Mouse (Mus musculus): ENCODE results near the gene Ttyh2. TPM values are rescaled to one million over a fixed set of nuclear protein-coding genes. Genes with fewer than 3 reads are reported as not detected.

Ttyh2 gene
- polyA plus RNA-seq, 1 experiment: 33.1 TPM

GRCm38 (mm10) chr11:114683722-114684621 lies 8.7 kb downstream of the Ttyh2 start:
- Histone ChIP-seq H3K4me1 (ENCODE audit: control insufficient read depth, insufficient read depth, low read length) (no peaks in the 10 kb centered on the region), H3K4me3 (ENCODE audit: insufficient read depth, low read length) (no peak overlapping the region), H3K27ac (ENCODE audit: insufficient read depth, low read length) (no peak overlapping the region)
- no peak for TF ChIP-seq CTCF (IDR thresholded peaks at IDR 0.05; ENCODE audit: extremely low read depth, insufficient read depth, low read length)

DNA sequence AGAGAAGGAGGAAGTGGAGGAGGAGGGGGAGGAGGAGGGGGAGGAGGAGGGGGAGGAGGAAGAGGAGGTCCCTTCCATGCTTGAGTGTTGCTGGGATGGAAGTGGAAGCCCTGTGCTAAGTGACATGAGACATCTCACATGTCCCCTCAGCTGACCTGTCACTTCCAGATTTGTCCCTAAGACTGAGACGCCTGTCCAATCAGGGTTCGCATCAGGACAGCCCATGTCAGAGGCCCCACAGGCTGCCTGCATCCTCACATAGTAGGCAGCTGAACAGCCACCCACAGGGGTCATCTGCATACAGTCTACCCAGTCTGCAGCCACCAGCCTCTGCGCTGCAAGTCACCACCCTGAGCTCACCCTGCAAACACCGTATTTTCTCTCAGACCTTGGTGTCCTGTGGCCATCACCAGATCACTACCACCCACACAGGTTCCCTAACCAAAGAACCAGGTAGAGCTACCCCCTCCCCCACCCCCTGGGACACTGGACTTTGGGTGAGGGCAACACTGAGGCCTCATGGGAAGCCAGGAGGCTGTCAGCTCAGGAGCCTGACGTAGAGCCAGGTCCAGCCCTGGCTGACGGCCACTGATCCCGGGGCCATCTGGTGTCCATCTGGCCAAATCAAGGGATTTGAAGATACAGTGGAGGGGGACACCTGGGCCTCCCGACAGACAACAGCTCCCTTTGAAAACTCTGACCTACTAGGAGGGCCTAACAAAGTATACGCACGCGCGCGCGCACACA lies 9.6 kb downstream of the Ttyh2 start:
- Histone ChIP-seq H3K4me3 (ENCODE audit: insufficient read depth, low read length) (no peak overlapping the region), H3K27ac (ENCODE audit: insufficient read depth, low read length) (no peak overlapping the region), H3K4me1 (ENCODE audit: control insufficient read depth, insufficient read depth, low read length) (no peaks in the 10 kb centered on the region)
- TF ChIP-seq POLR2A (IDR thresholded peaks at IDR 0.05; ENCODE audit: extremely low read depth, insufficient read depth, low read length): no peak
- TF ChIP-seq CTCF (IDR thresholded peaks at IDR 0.05; ENCODE audit: extremely low read depth, insufficient read depth, low read length): no peak

DNA sequence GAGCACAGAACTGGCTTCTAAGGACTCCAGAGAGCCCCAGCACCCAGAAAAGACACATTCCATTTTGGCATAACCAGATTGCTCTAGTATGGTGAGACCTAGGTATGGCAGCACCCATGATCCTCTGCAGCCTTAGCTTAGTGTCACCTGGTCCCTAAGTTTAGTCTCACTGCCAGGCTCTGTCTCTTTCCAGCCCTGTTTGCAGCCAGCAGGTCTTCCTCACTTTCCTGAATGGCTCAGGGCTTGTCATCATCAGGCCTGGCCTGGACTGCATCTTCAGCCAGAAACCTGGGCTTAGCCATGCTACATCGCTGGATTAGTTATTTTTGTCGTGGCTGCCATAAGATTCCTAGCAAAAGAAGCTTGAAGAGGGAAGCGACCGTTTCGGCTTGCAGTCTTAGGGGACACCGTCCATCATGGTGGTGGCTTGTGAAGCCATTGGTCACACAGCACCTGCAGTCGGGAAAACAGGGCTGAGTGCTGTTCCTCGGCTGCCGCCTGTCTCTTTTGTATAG lies 10.4 kb downstream of the Ttyh2 start:
- Histone ChIP-seq H3K27ac (ENCODE audit: insufficient read depth, low read length) (no peak overlapping the region), H3K4me3 (ENCODE audit: insufficient read depth, low read length) (no peak overlapping the region), H3K4me1 (ENCODE audit: control insufficient read depth, insufficient read depth, low read length) (no peaks in the 10 kb centered on the region)
- no peak for TF ChIP-seq CTCF (IDR thresholded peaks at IDR 0.05; ENCODE audit: extremely low read depth, insufficient read depth, low read length)
- no peak for TF ChIP-seq POLR2A (IDR thresholded peaks at IDR 0.05; ENCODE audit: extremely low read depth, insufficient read depth, low read length)

- no peaks in the 10 kb centered on the region for H3K4me1 ChIP-seq (ENCODE audit: control insufficient read depth, insufficient read depth, low read length)
- H3K4me3 ChIP-seq (ENCODE audit: insufficient read depth, low read length): no peak overlapping the region
- TF ChIP-seq POLR2A (IDR thresholded peaks at IDR 0.05; ENCODE audit: extremely low read depth, insufficient read depth, low read length) (no peak), CTCF (IDR thresholded peaks at IDR 0.05; ENCODE audit: extremely low read depth, insufficient read depth, low read length) (no peak)
- no peak overlapping the region for H3K27ac ChIP-seq (ENCODE audit: insufficient read depth, low read length)
Measured at GRCm38 (mm10) chr11:114686221-114686959, 11.2 kb downstream of the Ttyh2 start.

GRCm38 (mm10) chr11:114687574-114688188 lies 12.4 kb downstream of the Ttyh2 start:
- Histone ChIP-seq H3K4me3 (ENCODE audit: insufficient read depth, low read length) (no peak overlapping the region), H3K4me1 (ENCODE audit: control insufficient read depth, insufficient read depth, low read length) (no peaks in the 10 kb centered on the region), H3K27ac (ENCODE audit: insufficient read depth, low read length) (no peak overlapping the region)
- TF ChIP-seq CTCF (IDR thresholded peaks at IDR 0.05; ENCODE audit: extremely low read depth, insufficient read depth, low read length): no peak
- TF ChIP-seq POLR2A (IDR thresholded peaks at IDR 0.05; ENCODE audit: extremely low read depth, insufficient read depth, low read length): no peak

DNA sequence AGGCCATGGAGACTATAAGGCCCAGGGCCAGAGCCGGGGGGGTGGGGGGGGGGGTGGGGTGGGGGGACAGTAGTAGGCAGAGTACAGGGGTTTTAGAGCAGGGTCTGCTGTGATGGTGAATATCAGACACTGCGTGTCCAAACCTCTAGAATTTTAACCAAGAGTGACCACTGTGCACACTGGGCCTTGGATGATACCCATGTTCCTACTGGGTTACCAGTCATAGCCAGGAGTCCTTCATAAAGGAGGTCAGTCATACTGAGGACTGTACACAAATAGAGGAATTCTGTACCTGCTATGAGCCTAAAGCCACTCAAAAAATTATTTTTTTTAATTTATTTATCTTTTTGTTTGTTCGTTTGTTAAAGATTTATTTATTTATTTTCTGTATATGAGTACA lies 13.5 kb downstream of the Ttyh2 start:
- Histone ChIP-seq H3K27ac (ENCODE audit: insufficient read depth, low read length) (no peak overlapping the region), H3K4me1 (ENCODE audit: control insufficient read depth, insufficient read depth, low read length) (no peaks in the 10 kb centered on the region), H3K4me3 (ENCODE audit: insufficient read depth, low read length) (no peak overlapping the region)
- no peak for TF ChIP-seq POLR2A (IDR thresholded peaks at IDR 0.05; ENCODE audit: extremely low read depth, insufficient read depth, low read length)
- no peak for TF ChIP-seq CTCF (IDR thresholded peaks at IDR 0.05; ENCODE audit: extremely low read depth, insufficient read depth, low read length)

DNA sequence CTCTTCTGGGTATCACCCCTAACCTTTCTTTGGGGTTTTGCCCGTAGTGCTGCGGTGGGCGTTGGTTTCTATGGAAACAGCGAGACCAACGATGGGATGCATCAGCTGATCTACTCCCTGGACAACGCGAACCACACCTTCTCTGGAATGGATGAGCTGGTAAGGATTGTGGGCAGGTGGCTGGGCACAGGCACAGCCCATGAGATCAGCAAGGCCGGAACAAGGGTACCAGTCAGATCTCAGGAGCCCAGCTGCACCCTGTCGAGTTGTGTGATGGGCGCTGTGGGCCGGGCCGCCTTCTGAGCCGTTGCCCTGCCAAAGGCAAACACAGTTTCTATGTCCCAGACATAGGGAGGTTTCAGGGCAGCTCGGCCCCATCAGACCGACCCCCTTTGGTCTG lies 15.0 kb downstream of the Ttyh2 start:
- peak overlapping the region; percentile 72 for H3K27ac ChIP-seq (ENCODE audit: insufficient read depth, low read length)
- H3K4me3 ChIP-seq (ENCODE audit: insufficient read depth, low read length): no peak overlapping the region
- no peaks in the 10 kb centered on the region for H3K4me1 ChIP-seq (ENCODE audit: control insufficient read depth, insufficient read depth, low read length)
- TF ChIP-seq POLR2A (IDR thresholded peaks at IDR 0.05; ENCODE audit: extremely low read depth, insufficient read depth, low read length): no peak
- TF ChIP-seq CTCF (IDR thresholded peaks at IDR 0.05; ENCODE audit: extremely low read depth, insufficient read depth, low read length): no peak

GRCm38 (mm10) chr11:114691454-114692182 lies 16.4 kb downstream of the Ttyh2 start:
- TF ChIP-seq POLR2A (IDR thresholded peaks at IDR 0.05; ENCODE audit: extremely low read depth, insufficient read depth, low read length) (no peak), CTCF (IDR thresholded peaks at IDR 0.05; ENCODE audit: extremely low read depth, insufficient read depth, low read length) (no peak)
- H3K4me3 ChIP-seq (ENCODE audit: insufficient read depth, low read length): no peak overlapping the region
- no peak overlapping the region for H3K27ac ChIP-seq (ENCODE audit: insufficient read depth, low read length)
- no peaks in the 10 kb centered on the region for H3K4me1 ChIP-seq (ENCODE audit: control insufficient read depth, insufficient read depth, low read length)
